Mouse (Mus musculus): ENCODE data around the gene Vamp1.
A peak's percentile ranks its signal among the peaks of the same experiment; 100 is the strongest.
"Not testable (repeated sequence)": the region's sequence is repeated elsewhere in the genome, so short reads cannot be mapped to it uniquely, and the experiment has no call there.

The Vamp1 gene

GRCm38 (mm10) chr6:125241566-125241965 is 26.2 kb downstream of the Vamp1 start:
- DNase-seq (ENCODE audit: extremely low read depth, low read depth) = no peak

- no peak for DNase-seq (ENCODE audit: extremely low read depth, low read depth)
These were observed 29.2 kb downstream of the Vamp1 start for GRCm38 (mm10) chr6:125244551-125244950.

- DNase-seq (ENCODE audit: extremely low read depth, low read depth) = no peak
These were observed 36.9 kb downstream of the Vamp1 start for GRCm38 (mm10) chr6:125252285-125252684.

GRCm38 (mm10) chr6:125252711-125253110 is 37.4 kb downstream of the Vamp1 start:
- no peak for DNase-seq (ENCODE audit: extremely low read depth, low read depth)

- DNase-seq (ENCODE audit: extremely low read depth, low read depth) = peak; percentile 66
These were observed 38.7 kb downstream of the Vamp1 start for GRCm38 (mm10) chr6:125253863-125254715.

GRCm38 (mm10) chr6:125255516-125256044 is 40.2 kb downstream of the Vamp1 start:
- no peak for DNase-seq (ENCODE audit: extremely low read depth, low read depth)

- DNase-seq (ENCODE audit: extremely low read depth, low read depth) = no peak
These were observed 41.0 kb downstream of the Vamp1 start for GRCm38 (mm10) chr6:125256222-125256966.

- DNase-seq (ENCODE audit: extremely low read depth, low read depth) = no peak
These were observed 44.7 kb downstream of the Vamp1 start for GRCm38 (mm10) chr6:125260006-125260555.

- no peak for DNase-seq (ENCODE audit: extremely low read depth, low read depth)
These were observed 48.9 kb downstream of the Vamp1 start for GRCm38 (mm10) chr6:125264219-125264618.

- DNase-seq (ENCODE audit: extremely low read depth, low read depth) = no peak
These were observed 49.9 kb downstream of the Vamp1 start for GRCm38 (mm10) chr6:125265239-125265638.

GRCm38 (mm10) chr6:125266091-125266490 is 50.7 kb downstream of the Vamp1 start:
- no peak for DNase-seq (ENCODE audit: extremely low read depth, low read depth)

- not testable (repeated sequence) for DNase-seq (ENCODE audit: extremely low read depth, low read depth)
These were observed 51.2 kb downstream of the Vamp1 start for GRCm38 (mm10) chr6:125266600-125266999.

- no peak for DNase-seq (ENCODE audit: extremely low read depth, low read depth)
These were observed 52.1 kb downstream of the Vamp1 start for GRCm38 (mm10) chr6:125267469-125267868.

GRCm38 (mm10) chr6:125268799-125269198 is 53.4 kb downstream of the Vamp1 start:
- no peak for DNase-seq (ENCODE audit: extremely low read depth, low read depth)

GRCm38 (mm10) chr6:125271455-125272227 is 56.3 kb downstream of the Vamp1 start:
- peak; percentile 92 for DNase-seq (ENCODE audit: extremely low read depth, low read depth)

- no peak for DNase-seq (ENCODE audit: extremely low read depth, low read depth)
These were observed 57.0 kb downstream of the Vamp1 start for GRCm38 (mm10) chr6:125272228-125272785.

GRCm38 (mm10) chr6:125274841-125275563 is 59.7 kb downstream of the Vamp1 start:
- peak; percentile 42 for DNase-seq (ENCODE audit: extremely low read depth, low read depth)

GRCm38 (mm10) chr6:125279729-125280128 is 64.4 kb downstream of the Vamp1 start:
- DNase-seq (ENCODE audit: extremely low read depth, low read depth) = no peak

GRCm38 (mm10) chr6:125282721-125283120 is 67.4 kb downstream of the Vamp1 start:
- DNase-seq (ENCODE audit: extremely low read depth, low read depth) = not testable (repeated sequence)

- DNase-seq (ENCODE audit: extremely low read depth, low read depth) = no peak
These were observed 68.9 kb downstream of the Vamp1 start for GRCm38 (mm10) chr6:125284250-125284649.

All from MEL-GATA-1-ER (cell line).